Mouse (Mus musculus): ENCODE measurements around the gene Mff. TPM values are rescaled to one million over a fixed set of nuclear protein-coding genes. Genes with fewer than 3 reads are reported as not detected.

The Mff gene
- 238 and 239 TPM in 2 replicates for polyA plus RNA-seq (2014; fragmentation: Nextera tagmentation; extraction: Ambion mirVana)

GRCm38 (mm10) chr1:82724339-82725025, at the start of gene Mff:
Gene Mff, plus strand, starts transcription at chr1:82724890.
- H3K27me3 ChIP-seq (ENCODE audit: control insufficient read depth, insufficient read depth, low read length), result no peaks in the 10 kb centered on the region
- H3K27ac ChIP-seq (ENCODE audit: low read depth, low read length), result peak within 1 kb of the TSS; percentile 30
- 10% methylated on average over 38 of the region's 38 CpGs for WGBS
- ATAC-seq (ENCODE audit: low FRiP score, low TSS enrichment), result peak; percentile 99
- peaks cover 7% of the 10 kb centered on the region for H3K4me1 ChIP-seq (ENCODE audit: control insufficient read depth, insufficient read depth, low read length)
- H3K9me3 ChIP-seq (ENCODE audit: control insufficient read depth, low read length), result no peaks in the 10 kb centered on the region
- H3K4me2 ChIP-seq (replicated peaks; ENCODE audit: low read depth, low read length), result peak within 1 kb of the TSS; percentile 58
- peak within 1 kb of the TSS; percentile 58 for H3K4me3 ChIP-seq (ENCODE audit: low read length)
- H3K9ac ChIP-seq (ENCODE audit: low read depth, low read length), result peak within 1 kb of the TSS; percentile 76
- peaks cover 17% of the 10 kb centered on the region for H3K36me3 ChIP-seq (ENCODE audit: control insufficient read depth, insufficient read depth, low read length)

- Histone ChIP-seq H3K9me3 (ENCODE audit: control insufficient read depth, low read length) (no peaks in the 10 kb centered on the region), H3K36me3 (ENCODE audit: control insufficient read depth, insufficient read depth, low read length) (no peaks in the 10 kb centered on the region), H3K27ac (ENCODE audit: low read depth, low read length) (no peak overlapping the region), H3K4me2 (replicated peaks; ENCODE audit: low read depth, low read length) (no peak overlapping the region), H3K9ac (ENCODE audit: low read depth, low read length) (no peak overlapping the region), H3K4me1 (ENCODE audit: control insufficient read depth, insufficient read depth, low read length) (no peaks in the 10 kb centered on the region), H3K4me3 (ENCODE audit: low read length) (no peak overlapping the region), H3K27me3 (ENCODE audit: control insufficient read depth, insufficient read depth, low read length) (no peaks in the 10 kb centered on the region)
- 75% methylated on average over 5 of the region's 5 CpGs for WGBS
- ATAC-seq (ENCODE audit: low FRiP score, low TSS enrichment), result no peak
These were observed 38.4 kb upstream of the Mff start for GRCm38 (mm10) chr1:82686328-82686727.

- no peak overlapping the region for H3K4me3 ChIP-seq (ENCODE audit: low read length)
- no peak for ATAC-seq (ENCODE audit: low FRiP score, low TSS enrichment)
- WGBS, result 89% methylated on average over 2 of the region's 2 CpGs
These were observed 37.8 kb upstream of the Mff start for GRCm38 (mm10) chr1:82686866-82687265.

GRCm38 (mm10) chr1:82687931-82688330, 36.8 kb upstream of the Mff start:
- Histone ChIP-seq H3K4me1 (ENCODE audit: control insufficient read depth, insufficient read depth, low read length) (no peaks in the 10 kb centered on the region), H3K9me3 (ENCODE audit: control insufficient read depth, low read length) (no peaks in the 10 kb centered on the region), H3K36me3 (ENCODE audit: control insufficient read depth, insufficient read depth, low read length) (no peaks in the 10 kb centered on the region), H3K27me3 (ENCODE audit: control insufficient read depth, insufficient read depth, low read length) (no peaks in the 10 kb centered on the region), H3K9ac (ENCODE audit: low read depth, low read length) (no peak overlapping the region), H3K4me3 (ENCODE audit: low read length) (no peak overlapping the region), H3K27ac (ENCODE audit: low read depth, low read length) (no peak overlapping the region), H3K4me2 (replicated peaks; ENCODE audit: low read depth, low read length) (no peak overlapping the region)
- 89% methylated on average over 6 of the region's 6 CpGs for WGBS
- no peak for ATAC-seq (ENCODE audit: low FRiP score, low TSS enrichment)

More at GRCm38 (mm10) chr1:82686866-82687265, 37.8 kb upstream of the Mff start:
- no peaks in the 10 kb centered on the region for H3K9me3 ChIP-seq (ENCODE audit: control insufficient read depth, low read length)
- H3K4me1 ChIP-seq (ENCODE audit: control insufficient read depth, insufficient read depth, low read length), result no peaks in the 10 kb centered on the region
- no peaks in the 10 kb centered on the region for H3K36me3 ChIP-seq (ENCODE audit: control insufficient read depth, insufficient read depth, low read length)
- no peak overlapping the region for H3K4me2 ChIP-seq (replicated peaks; ENCODE audit: low read depth, low read length)
- no peaks in the 10 kb centered on the region for H3K27me3 ChIP-seq (ENCODE audit: control insufficient read depth, insufficient read depth, low read length)
- no peak overlapping the region for H3K9ac ChIP-seq (ENCODE audit: low read depth, low read length)
- no peak overlapping the region for H3K27ac ChIP-seq (ENCODE audit: low read depth, low read length)

- H3K9ac ChIP-seq (ENCODE audit: low read depth, low read length), result no peak overlapping the region
- no peaks in the 10 kb centered on the region for H3K36me3 ChIP-seq (ENCODE audit: control insufficient read depth, insufficient read depth, low read length)
- no peaks in the 10 kb centered on the region for H3K9me3 ChIP-seq (ENCODE audit: control insufficient read depth, low read length)
- H3K27me3 ChIP-seq (ENCODE audit: control insufficient read depth, insufficient read depth, low read length), result no peaks in the 10 kb centered on the region
- no peak overlapping the region for H3K27ac ChIP-seq (ENCODE audit: low read depth, low read length)
- no peaks in the 10 kb centered on the region for H3K4me1 ChIP-seq (ENCODE audit: control insufficient read depth, insufficient read depth, low read length)
- H3K4me3 ChIP-seq (ENCODE audit: low read length), result no peak overlapping the region
- WGBS, result 47% methylated on average over 3 of the region's 3 CpGs
- ATAC-seq (ENCODE audit: low FRiP score, low TSS enrichment), result no peak
- no peak overlapping the region for H3K4me2 ChIP-seq (replicated peaks; ENCODE audit: low read depth, low read length)
These were observed 28.8 kb upstream of the Mff start for GRCm38 (mm10) chr1:82695915-82696314.

- WGBS, result 77% methylated on average over 9 of the region's 9 CpGs
- Histone ChIP-seq H3K27ac (ENCODE audit: low read depth, low read length) (no peak overlapping the region), H3K27me3 (ENCODE audit: control insufficient read depth, insufficient read depth, low read length) (no peaks in the 10 kb centered on the region), H3K36me3 (ENCODE audit: control insufficient read depth, insufficient read depth, low read length) (no peaks in the 10 kb centered on the region), H3K4me1 (ENCODE audit: control insufficient read depth, insufficient read depth, low read length) (no peaks in the 10 kb centered on the region), H3K4me2 (replicated peaks; ENCODE audit: low read depth, low read length) (no peak overlapping the region), H3K9ac (ENCODE audit: low read depth, low read length) (no peak overlapping the region), H3K4me3 (ENCODE audit: low read length) (no peak overlapping the region), H3K9me3 (ENCODE audit: control insufficient read depth, low read length) (no peaks in the 10 kb centered on the region)
- no peak for ATAC-seq (ENCODE audit: low FRiP score, low TSS enrichment)
These were observed 6.7 kb upstream of the Mff start for GRCm38 (mm10) chr1:82717816-82718512.

GRCm38 (mm10) chr1:82725026-82725874, 560 bp downstream of the Mff start:
- WGBS, result 2% methylated on average over 37 of the region's 37 CpGs

GRCm38 (mm10) chr1:82725875-82726185, 1.1 kb downstream of the Mff start:
- H3K36me3 ChIP-seq (ENCODE audit: control insufficient read depth, insufficient read depth, low read length), result peaks cover 30% of the 10 kb centered on the region
- no peaks in the 10 kb centered on the region for H3K27me3 ChIP-seq (ENCODE audit: control insufficient read depth, insufficient read depth, low read length)
- peak overlapping the region; percentile 58 for H3K4me2 ChIP-seq (replicated peaks; ENCODE audit: low read depth, low read length)
- ATAC-seq (ENCODE audit: low FRiP score, low TSS enrichment), result no peak
- H3K9ac ChIP-seq (ENCODE audit: low read depth, low read length), result peak overlapping the region; percentile 76; the same call in 1 of the 2 replicates
- peaks cover 7% of the 10 kb centered on the region for H3K4me1 ChIP-seq (ENCODE audit: control insufficient read depth, insufficient read depth, low read length)
- H3K9me3 ChIP-seq (ENCODE audit: control insufficient read depth, low read length), result no peaks in the 10 kb centered on the region
- WGBS, result 46% methylated on average over 4 of the region's 4 CpGs
- H3K27ac ChIP-seq (ENCODE audit: low read depth, low read length), result no peak overlapping the region
- H3K4me3 ChIP-seq (ENCODE audit: low read length), result peak overlapping the region; percentile 58

More at GRCm38 (mm10) chr1:82725026-82725874, 560 bp downstream of the Mff start:
- Histone ChIP-seq H3K4me2 (replicated peaks; ENCODE audit: low read depth, low read length) (peak overlapping the region; percentile 58), H3K27me3 (ENCODE audit: control insufficient read depth, insufficient read depth, low read length) (no peaks in the 10 kb centered on the region), H3K9ac (ENCODE audit: low read depth, low read length) (peak overlapping the region; percentile 76), H3K27ac (ENCODE audit: low read depth, low read length) (peak overlapping the region; percentile 30), H3K4me1 (ENCODE audit: control insufficient read depth, insufficient read depth, low read length) (peaks cover 7% of the 10 kb centered on the region), H3K4me3 (ENCODE audit: low read length) (peak overlapping the region; percentile 58), H3K9me3 (ENCODE audit: control insufficient read depth, low read length) (no peaks in the 10 kb centered on the region), H3K36me3 (ENCODE audit: control insufficient read depth, insufficient read depth, low read length) (peaks cover 25% of the 10 kb centered on the region)
- peak; percentile 98 for ATAC-seq (ENCODE audit: low FRiP score, low TSS enrichment)

Data from kidney, embryonic 14.5 days (tissue).